Mouse (Mus musculus): ENCODE results near the gene Pigc.

- TF ChIP-seq POLR2A (IDR thresholded peaks at IDR 0.05; ENCODE audit: extremely low read depth, insufficient read depth, low read length) (no peak), CTCF (IDR thresholded peaks at IDR 0.05; ENCODE audit: low read depth, low read length) (no peak)
Observed at GRCm38 (mm10) chr1:162011523-162012245, 42.7 kb downstream of the Pigc start.
